Comparison of ENCODE assay signal across 24 mouse cellular contexts in genomic region chr8:77366446-77366845, GRCm38 (mm10).
"Had no signal": no experiment of that assay in that cellular context is flagged by ENCODE, and none has a peak within 500 bp of the region (broad histone marks: within the 10 kb centered on the region; RNA-seq: fewer than 3 reads in every experiment).

No protein-coding gene starts in this region.

- H3K4me2 ChIP-seq: heart, embryonic 11.5 days; heart, embryonic 13.5 days; heart, embryonic 15.5 days; hindbrain, embryonic 12.5 days; hindbrain, embryonic 14.5 days; intestine, embryonic 15.5 days; limb, embryonic 12.5 days; liver, embryonic 11.5 days; liver, embryonic 13.5 days; liver, embryonic 15.5 days had no signal

- DNase-seq: gastrocnemius, adult 2 months; gastrocnemius, postnatal 10 days; gastrocnemius, postnatal 25 days; heart, adult 2 months; kidney, adult 18-20 months; liver; liver, embryonic 13.5 days; liver, postnatal 0 days had no signal

- H3K27ac ChIP-seq: gastrocnemius, adult 2 months; heart, adult 2 months; heart, embryonic 13.5 days; heart, embryonic 15.5 days; hindbrain, embryonic 10.5 days; hindbrain, embryonic 12.5 days; hindbrain, embryonic 14.5 days; intestine, embryonic 15.5 days; left cerebral cortex, adult 2 months; limb, embryonic 10.5 days; limb, embryonic 12.5 days; liver, embryonic 13.5 days; liver, embryonic 15.5 days had no signal

- H3K9ac ChIP-seq: heart, embryonic 13.5 days; heart, embryonic 15.5 days; hindbrain, embryonic 12.5 days; hindbrain, embryonic 14.5 days; intestine, embryonic 15.5 days; limb, embryonic 12.5 days; liver, embryonic 13.5 days; liver, embryonic 15.5 days; liver, postnatal 0 days had no signal

- H3K4me3 ChIP-seq: gastrocnemius, adult 2 months; heart, adult 2 months; heart, embryonic 13.5 days; heart, embryonic 15.5 days; hindbrain, embryonic 10.5 days; hindbrain, embryonic 12.5 days; intestine, embryonic 15.5 days; left cerebral cortex, adult 2 months; limb, embryonic 10.5 days; limb, embryonic 12.5 days; liver, embryonic 13.5 days; liver, embryonic 15.5 days had no signal

- H3K9me3 ChIP-seq: heart, embryonic 13.5 days; heart, embryonic 15.5 days; hindbrain, embryonic 10.5 days; hindbrain, embryonic 12.5 days; intestine, embryonic 15.5 days; limb, embryonic 10.5 days; limb, embryonic 12.5 days; liver, embryonic 13.5 days; liver, embryonic 15.5 days had no signal

- H3K36me3 ChIP-seq: hindbrain, embryonic 12.5 days; intestine, embryonic 15.5 days; liver, embryonic 13.5 days; liver, embryonic 15.5 days had no signal

- H3K4me1 ChIP-seq: intestine, embryonic 15.5 days; liver, embryonic 13.5 days; liver, embryonic 15.5 days had no signal

- ATAC-seq: forebrain, embryonic 16.5 days; hindbrain, embryonic 16.5 days; inflammation-experienced regulatory T-cells, adult 6 months; intestine, embryonic 15.5 days; intestine, postnatal 0 days; liver, postnatal 0 days had no signal

- H3K27me3 ChIP-seq: heart, embryonic 13.5 days; heart, embryonic 15.5 days; hindbrain, embryonic 12.5 days; intestine, embryonic 15.5 days; limb, embryonic 12.5 days; liver, embryonic 13.5 days; liver, embryonic 15.5 days had no signal
